Mouse (Mus musculus): Measurements from ENCODE around the gene Chst4. TPM values are rescaled to one million over a fixed set of nuclear protein-coding genes. Genes with fewer than 3 reads are reported as not detected.
"Not testable (repeated sequence)": the region's sequence is repeated elsewhere in the genome, so short reads cannot be mapped to it uniquely, and the experiment has no call there.

Chst4 gene
- polyA plus RNA-seq, 1 experiment from 2014 or later = not detected

DNA sequence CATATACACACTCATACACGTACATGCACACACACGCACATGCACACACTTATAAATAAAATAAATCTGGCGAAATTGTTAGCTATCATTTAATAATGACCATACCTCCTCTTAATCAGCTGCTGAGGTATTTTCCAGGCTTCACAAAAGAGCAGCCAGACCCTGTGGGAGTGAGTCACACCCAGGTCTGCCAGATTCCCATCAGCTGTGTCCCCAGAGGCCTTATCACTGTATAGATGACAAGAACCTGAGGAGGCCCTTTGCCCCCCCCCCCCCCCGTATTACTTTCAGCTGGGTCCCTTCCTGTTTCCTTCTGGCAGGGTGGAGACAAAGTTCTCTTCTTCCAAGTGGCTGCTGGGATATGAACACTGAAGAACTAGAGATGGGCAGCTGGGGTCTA, 969 bp upstream of the Chst4 start:
- no peaks in the 10 kb centered on the region for H3K4me1 ChIP-seq
- WGBS = 70% methylated on average over 4 of the region's 4 CpGs
- ATAC-seq (ENCODE audit: low FRiP score, low read depth) = no peak
- no peak overlapping the region for H3K4me3 ChIP-seq
- H3K4me2 ChIP-seq (replicated peaks) = no peak overlapping the region
- H3K9me3 ChIP-seq = no peaks in the 10 kb centered on the region
- no peak overlapping the region for H3K9ac ChIP-seq
- H3K27me3 ChIP-seq = no peaks in the 10 kb centered on the region
- H3K27ac ChIP-seq = no peak overlapping the region
- H3K36me3 ChIP-seq = no peaks in the 10 kb centered on the region

DNA sequence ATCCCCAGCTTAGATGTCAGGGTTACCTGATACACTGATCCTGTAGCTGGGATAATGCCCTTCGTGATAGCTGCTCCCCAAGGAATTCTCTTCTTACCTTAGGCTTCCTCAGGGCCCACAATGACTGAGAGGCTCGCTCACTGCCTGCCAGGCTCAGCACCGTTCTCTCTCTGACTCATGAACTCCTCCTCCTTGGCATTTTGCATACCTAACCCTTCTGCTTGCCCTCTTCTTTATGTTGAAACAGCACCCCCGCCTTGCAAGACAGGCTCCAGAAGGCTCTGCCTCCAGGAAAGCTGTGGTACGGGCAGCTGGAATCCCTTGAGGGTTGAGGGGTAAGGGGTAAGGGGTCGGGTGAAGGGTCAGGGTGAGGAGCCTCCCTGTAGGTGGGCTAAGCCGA, 324 bp downstream of the Chst4 start:
- no peak for ATAC-seq (ENCODE audit: low FRiP score, low read depth)
- no peak overlapping the region for H3K4me2 ChIP-seq (replicated peaks)
- no peak overlapping the region for H3K4me3 ChIP-seq
- H3K9me3 ChIP-seq = no peaks in the 10 kb centered on the region
- no peaks in the 10 kb centered on the region for H3K36me3 ChIP-seq
- 48% methylated on average over 7 of the region's 7 CpGs for WGBS
- no peak overlapping the region for H3K27ac ChIP-seq
- no peak overlapping the region for H3K9ac ChIP-seq
- no peaks in the 10 kb centered on the region for H3K27me3 ChIP-seq
- no peaks in the 10 kb centered on the region for H3K4me1 ChIP-seq

DNA sequence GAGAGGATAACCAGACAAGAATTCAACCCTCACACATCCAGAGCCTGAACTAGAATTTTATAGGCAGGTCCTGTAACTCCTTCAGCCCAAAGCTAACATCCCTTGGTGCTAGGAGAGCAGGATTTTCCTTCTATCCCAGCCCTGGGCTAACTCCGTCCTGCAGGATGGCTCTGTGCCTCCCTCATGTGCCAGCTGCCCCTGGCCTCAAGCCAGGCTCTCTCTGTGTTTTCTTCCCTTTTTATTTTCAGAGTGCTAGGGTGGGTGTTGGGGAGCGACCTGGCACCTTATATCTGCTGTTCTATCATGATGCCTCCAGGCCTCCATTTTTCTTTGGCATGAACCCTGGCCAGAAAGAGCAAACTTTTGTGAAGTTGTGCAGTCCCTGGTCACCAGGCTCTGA, 3.4 kb downstream of the Chst4 start:
- no peaks in the 10 kb centered on the region for H3K36me3 ChIP-seq
- no peak overlapping the region for H3K9ac ChIP-seq
- WGBS = 67% methylated on average over 2 of the region's 2 CpGs
- no peaks in the 10 kb centered on the region for H3K27me3 ChIP-seq
- H3K4me2 ChIP-seq (replicated peaks) = no peak overlapping the region
- no peak overlapping the region for H3K4me3 ChIP-seq
- no peaks in the 10 kb centered on the region for H3K9me3 ChIP-seq
- no peaks in the 10 kb centered on the region for H3K4me1 ChIP-seq
- no peak overlapping the region for H3K27ac ChIP-seq
- no peak for ATAC-seq (ENCODE audit: low FRiP score, low read depth)

DNA sequence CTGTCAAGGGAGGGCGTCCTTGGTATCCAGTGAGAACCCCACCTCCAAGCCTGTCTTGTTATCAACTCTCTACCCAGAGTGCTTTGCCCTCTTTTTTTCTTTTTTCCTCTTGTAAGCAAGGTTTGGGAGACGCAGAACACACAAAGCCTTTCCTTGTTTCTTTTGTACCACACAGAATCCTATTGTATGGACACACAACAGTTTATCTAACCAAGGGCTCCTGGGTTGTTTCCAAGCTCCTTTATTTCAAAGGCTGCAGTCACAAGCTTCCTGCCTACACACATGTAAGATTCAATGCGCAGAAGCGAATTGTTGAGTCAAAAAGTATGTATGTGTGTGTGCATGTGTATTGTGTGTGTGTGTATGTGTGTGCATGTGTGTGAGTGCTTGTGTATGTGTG, 5.2 kb downstream of the Chst4 start:
- Histone ChIP-seq H3K4me1 (no peaks in the 10 kb centered on the region), H3K36me3 (no peaks in the 10 kb centered on the region), H3K9ac (no peak overlapping the region), H3K4me2 (replicated peaks) (no peak overlapping the region), H3K27me3 (no peaks in the 10 kb centered on the region), H3K27ac (no peak overlapping the region), H3K4me3 (no peak overlapping the region), H3K9me3 (no peaks in the 10 kb centered on the region)
- 82% methylated on average over 4 of the region's 4 CpGs for whole genome bisulfite sequencing
- ATAC-seq (ENCODE audit: low FRiP score, low read depth) = no peak

DNA sequence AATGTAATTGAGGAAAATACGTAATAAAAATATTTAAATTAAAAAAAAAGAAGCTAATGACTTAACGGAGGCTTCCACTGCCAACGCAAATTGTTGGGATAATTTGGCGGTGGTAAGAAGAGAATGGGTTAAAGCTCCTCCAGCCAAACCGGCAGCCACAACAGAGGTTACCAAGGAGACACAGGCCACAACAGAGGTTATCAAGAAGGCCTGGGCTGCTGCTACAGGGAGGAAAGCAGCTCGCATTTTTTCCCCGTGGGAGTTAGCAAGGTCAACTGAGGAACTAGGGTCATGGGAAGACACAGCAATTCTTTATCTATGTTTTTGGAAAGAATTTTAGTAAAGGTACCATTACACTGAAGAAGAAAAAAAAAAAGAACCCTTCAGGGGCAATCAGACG, 5.8 kb downstream of the Chst4 start:
- H3K4me2 ChIP-seq (replicated peaks); H3K9me3 ChIP-seq; ATAC-seq (ENCODE audit: low FRiP score, low read depth); H3K36me3 ChIP-seq; H3K4me3 ChIP-seq; H3K9ac ChIP-seq; H3K27ac ChIP-seq; H3K4me1 ChIP-seq; H3K27me3 ChIP-seq: not testable (repeated sequence)
- WGBS = 38% methylated on average over 8 of the region's 8 CpGs

DNA sequence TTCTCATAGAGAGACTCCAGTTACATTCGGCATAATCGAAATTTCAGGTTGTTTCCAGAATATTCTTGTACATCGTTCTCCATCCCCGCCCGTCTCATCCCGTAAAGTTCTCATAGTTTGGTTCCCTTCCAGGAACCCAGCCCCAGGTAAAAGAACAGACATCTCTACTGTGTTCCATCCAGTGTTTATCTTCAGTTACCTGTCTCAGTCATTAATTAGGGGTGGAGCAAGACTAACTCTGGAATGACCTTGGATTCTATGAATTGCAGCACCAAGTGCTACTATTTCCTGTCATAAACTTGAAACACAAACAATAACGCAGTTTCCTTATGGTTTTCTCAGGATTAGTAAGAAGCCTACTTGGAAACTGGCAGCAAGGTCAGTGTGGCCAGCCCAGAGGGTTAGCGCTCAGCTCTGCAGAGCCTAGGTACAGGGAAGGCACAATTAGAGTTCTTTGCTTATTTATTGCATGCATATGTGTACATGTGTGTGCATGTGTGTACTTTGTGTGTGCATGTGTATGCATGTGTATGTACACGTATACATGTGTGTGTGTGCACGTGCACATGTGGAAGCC, 16.7 kb downstream of the Chst4 start:
- Histone ChIP-seq H3K4me1 (0 out of 2 replicates have a peak, but pooled peaks cover 6% of the 10 kb centered on the region), H3K4me2 (replicated peaks) (no peak overlapping the region), H3K36me3 (no peaks in the 10 kb centered on the region), H3K4me3 (no peak overlapping the region), H3K27ac (no peak overlapping the region), H3K9me3 (no peaks in the 10 kb centered on the region), H3K27me3 (no peaks in the 10 kb centered on the region), H3K9ac (no peak overlapping the region)
- WGBS = 85% methylated on average over 10 of the region's 10 CpGs
- ATAC-seq (ENCODE audit: low FRiP score, low read depth) = no peak

DNA sequence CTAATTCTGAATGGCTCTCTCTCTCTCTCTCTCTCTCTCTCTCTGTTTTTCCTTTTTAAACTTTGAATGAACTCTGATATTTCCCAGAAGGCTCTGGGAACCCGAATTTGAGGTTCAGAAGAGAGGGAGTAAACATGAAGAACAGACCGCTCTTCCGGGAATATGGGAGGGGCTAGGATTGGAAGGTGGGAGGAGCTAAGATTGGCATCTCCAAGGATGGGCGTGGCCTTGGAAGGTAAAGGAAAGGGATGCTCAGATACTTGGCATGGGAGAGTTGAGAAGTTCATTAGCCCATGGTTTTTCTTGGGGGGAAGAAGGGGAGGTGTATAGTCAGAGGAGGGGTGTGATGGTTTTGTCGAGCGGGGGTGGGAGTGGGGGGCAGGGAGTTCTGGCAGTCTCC, 17.5 kb downstream of the Chst4 start:
- no peak overlapping the region for H3K4me2 ChIP-seq (replicated peaks)
- no peak for ATAC-seq (ENCODE audit: low FRiP score, low read depth)
- WGBS = 58% methylated on average over 6 of the region's 6 CpGs
- no peak overlapping the region for H3K9ac ChIP-seq
- no peak overlapping the region for H3K27ac ChIP-seq
- no peaks in the 10 kb centered on the region for H3K36me3 ChIP-seq
- no peaks in the 10 kb centered on the region for H3K9me3 ChIP-seq
- H3K4me3 ChIP-seq = no peak overlapping the region
- H3K4me1 ChIP-seq = 0 out of 2 replicates have a peak, but pooled peaks cover 6% of the 10 kb centered on the region
- no peaks in the 10 kb centered on the region for H3K27me3 ChIP-seq

DNA sequence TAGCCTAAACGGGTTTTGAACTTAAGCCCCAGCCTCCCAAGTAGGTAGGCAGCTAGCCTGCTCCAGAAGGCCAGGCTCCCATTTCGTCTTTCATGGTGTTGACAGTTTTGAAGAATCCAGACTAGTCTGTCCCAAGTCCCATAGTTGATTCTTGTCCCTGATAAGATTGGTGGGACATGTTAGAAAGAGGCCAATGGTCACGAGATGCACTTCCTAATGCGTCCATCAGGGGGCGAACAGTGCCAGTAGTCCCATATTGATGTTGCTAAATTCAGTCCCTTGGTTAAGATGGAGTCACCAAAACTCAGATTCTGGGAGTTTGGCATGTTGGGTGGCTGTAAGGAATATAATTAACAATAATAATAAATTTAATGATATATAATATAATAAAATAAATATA, 28.7 kb downstream of the Chst4 start:
- H3K9ac ChIP-seq = no peak overlapping the region
- H3K27ac ChIP-seq = no peak overlapping the region
- no peak overlapping the region for H3K4me2 ChIP-seq (replicated peaks)
- no peaks in the 10 kb centered on the region for H3K36me3 ChIP-seq
- peaks cover 4% of the 10 kb centered on the region; the same call in 1 of the 2 replicates for H3K4me1 ChIP-seq
- no peak for ATAC-seq (ENCODE audit: low FRiP score, low read depth)
- 32% methylated on average over 5 of the region's 5 CpGs for WGBS
- H3K4me3 ChIP-seq = no peak overlapping the region
- H3K9me3 ChIP-seq = no peaks in the 10 kb centered on the region
- no peaks in the 10 kb centered on the region for H3K27me3 ChIP-seq

DNA sequence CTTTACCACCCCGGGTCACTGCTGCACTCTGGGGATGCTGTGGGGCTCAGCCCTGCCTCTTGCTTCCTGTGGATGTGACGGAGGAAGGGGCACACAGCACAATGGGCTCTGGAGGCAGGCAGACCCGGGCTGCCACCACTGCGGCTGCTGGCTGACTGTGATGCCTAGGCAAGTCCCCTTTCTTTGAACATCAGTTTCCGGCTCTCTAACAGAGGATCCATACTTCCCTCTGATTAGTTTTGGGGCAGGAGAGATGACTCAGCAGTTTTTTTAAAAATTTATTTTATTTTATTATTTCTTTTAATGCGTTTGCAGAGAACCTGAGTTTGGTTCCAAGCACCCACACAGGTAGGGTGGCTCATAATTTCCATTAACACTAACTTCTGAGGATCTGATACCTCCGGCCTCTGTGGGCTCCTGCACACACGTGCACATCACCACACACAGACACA, 30.5 kb downstream of the Chst4 start:
- WGBS = 67% methylated on average over 8 of the region's 8 CpGs
- H3K9me3 ChIP-seq = no peaks in the 10 kb centered on the region
- H3K4me2 ChIP-seq (replicated peaks) = no peak overlapping the region
- no peak overlapping the region for H3K9ac ChIP-seq
- peaks cover 4% of the 10 kb centered on the region; the same call in 1 of the 2 replicates for H3K4me1 ChIP-seq
- no peak overlapping the region for H3K27ac ChIP-seq
- H3K36me3 ChIP-seq = no peaks in the 10 kb centered on the region
- no peak overlapping the region for H3K4me3 ChIP-seq
- no peaks in the 10 kb centered on the region for H3K27me3 ChIP-seq
- ATAC-seq (ENCODE audit: low FRiP score, low read depth) = no peak

DNA sequence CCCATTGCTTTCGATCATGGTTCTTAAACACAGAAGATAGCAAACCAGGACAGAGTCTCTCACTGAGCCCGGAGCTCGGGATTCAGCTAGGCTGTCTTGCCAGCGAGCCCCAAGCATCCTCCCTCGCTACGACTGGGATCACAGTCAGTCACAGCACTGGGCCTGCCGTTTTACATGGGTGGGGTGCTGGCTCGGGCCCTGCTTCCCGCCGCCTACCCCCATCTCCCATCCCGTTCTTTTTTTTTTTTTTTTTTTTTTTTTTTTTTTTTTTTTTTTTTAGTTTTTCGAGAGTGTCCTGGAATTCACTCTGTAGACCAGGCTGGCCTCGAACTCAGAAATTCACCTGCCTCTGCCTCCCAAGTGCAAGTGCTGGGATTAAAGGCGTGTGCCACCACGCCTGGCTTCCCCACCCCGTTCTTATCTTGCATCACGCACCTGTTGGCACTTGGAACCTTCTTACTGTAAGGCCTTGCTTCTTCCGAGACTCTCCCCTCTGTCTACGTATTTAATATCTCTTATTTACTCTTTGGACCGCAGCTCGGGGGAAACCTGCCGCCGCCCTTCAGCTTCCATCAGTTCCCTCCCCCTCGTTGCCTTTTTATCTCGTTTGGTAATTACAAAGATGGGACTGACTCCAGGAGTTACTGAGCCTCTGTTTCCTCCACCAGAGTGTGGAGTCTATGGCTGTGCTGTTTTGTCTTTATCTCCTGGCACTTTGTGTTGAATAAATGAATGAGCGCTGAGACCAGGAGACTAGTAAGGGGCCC, 31.1 kb downstream of the Chst4 start:
- 88% methylated on average over 26 of the region's 26 CpGs for WGBS
- Histone ChIP-seq H3K27ac (no peak overlapping the region), H3K4me1 (peaks cover 4% of the 10 kb centered on the region; the same call in 1 of the 2 replicates), H3K36me3 (no peaks in the 10 kb centered on the region), H3K4me3 (no peak overlapping the region), H3K4me2 (replicated peaks) (no peak overlapping the region), H3K9ac (no peak overlapping the region), H3K27me3 (no peaks in the 10 kb centered on the region), H3K9me3 (no peaks in the 10 kb centered on the region)
- ATAC-seq (ENCODE audit: low FRiP score, low read depth) = no peak

DNA sequence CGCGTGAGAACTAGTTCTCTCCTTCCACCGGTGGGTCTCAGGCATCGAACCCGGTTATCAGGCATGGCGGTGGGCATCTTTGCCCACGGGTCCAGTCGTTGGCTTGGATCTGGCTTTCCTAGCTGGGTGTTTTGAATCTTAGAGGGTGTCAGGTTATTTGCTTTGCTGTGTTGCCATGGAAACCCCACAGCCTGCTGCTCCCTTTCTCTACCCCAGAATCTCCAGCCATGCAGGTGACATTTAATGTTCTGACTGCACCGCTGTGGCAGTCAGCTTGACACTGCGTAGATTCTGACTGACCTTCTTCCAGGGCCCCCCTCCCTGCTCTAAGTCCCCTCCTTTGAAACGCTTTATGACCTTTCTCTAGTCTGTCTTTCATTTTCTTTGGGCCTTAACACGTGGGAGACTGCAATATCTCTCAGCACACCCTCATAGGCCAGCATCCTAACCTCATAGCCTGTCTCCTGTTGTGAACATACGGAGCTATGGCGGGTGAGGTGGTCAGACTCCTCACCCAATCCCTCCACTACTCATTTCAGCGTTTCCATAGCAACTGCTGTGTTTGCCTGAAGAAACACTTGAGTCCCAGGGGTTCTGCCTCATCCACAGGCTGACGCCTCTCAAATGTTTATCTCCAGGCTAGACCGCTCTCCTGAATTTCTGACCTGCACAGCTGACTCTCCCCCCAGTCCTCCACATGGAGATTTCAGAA, 33.1 kb downstream of the Chst4 start:
- WGBS = 58% methylated on average over 17 of the region's 17 CpGs
- H3K9me3 ChIP-seq = no peaks in the 10 kb centered on the region
- H3K9ac ChIP-seq = no peak overlapping the region
- H3K27me3 ChIP-seq = no peaks in the 10 kb centered on the region
- H3K4me1 ChIP-seq = peaks cover 4% of the 10 kb centered on the region; the same call in 1 of the 2 replicates
- no peak overlapping the region for H3K4me2 ChIP-seq (replicated peaks)
- H3K4me3 ChIP-seq = no peak overlapping the region
- H3K36me3 ChIP-seq = no peaks in the 10 kb centered on the region
- ATAC-seq (ENCODE audit: low FRiP score, low read depth) = no peak
- no peak overlapping the region for H3K27ac ChIP-seq

DNA sequence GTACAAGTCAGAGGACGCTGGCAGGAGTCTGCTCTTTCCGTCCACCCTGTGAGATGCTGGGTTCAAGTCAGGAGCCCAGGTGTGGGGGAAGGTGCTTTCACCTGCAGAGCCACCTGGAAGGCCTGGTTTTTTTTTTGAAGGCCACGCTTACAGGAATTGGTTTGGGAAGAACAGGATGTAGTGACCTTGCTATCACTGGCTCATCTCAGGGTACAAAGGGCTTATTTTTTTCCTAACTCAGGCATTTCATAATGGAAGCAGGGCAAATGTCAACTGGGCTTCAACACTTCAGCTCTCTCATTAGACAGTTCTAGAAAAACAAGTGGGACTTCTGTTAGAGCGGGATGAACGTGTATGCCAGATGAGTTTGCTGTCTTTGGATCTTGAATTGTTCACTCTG, 35.2 kb downstream of the Chst4 start:
- no peaks in the 10 kb centered on the region for H3K27me3 ChIP-seq
- H3K4me1 ChIP-seq = peaks cover 4% of the 10 kb centered on the region; the same call in 1 of the 2 replicates
- H3K9me3 ChIP-seq = no peaks in the 10 kb centered on the region
- H3K36me3 ChIP-seq = no peaks in the 10 kb centered on the region
- H3K27ac ChIP-seq = no peak overlapping the region
- H3K4me3 ChIP-seq = no peak overlapping the region
- 79% methylated on average over 5 of the region's 5 CpGs for WGBS
- no peak overlapping the region for H3K4me2 ChIP-seq (replicated peaks)
- ATAC-seq (ENCODE audit: low FRiP score, low read depth) = no peak
- H3K9ac ChIP-seq = no peak overlapping the region

Measured in limb, embryonic 13.5 days (tissue).